Mouse (Mus musculus): Measurements from ENCODE around the gene Tmx4.
"Not testable (repeated sequence)": the region's sequence is repeated elsewhere in the genome, so short reads cannot be mapped to it uniquely, and the experiment has no call there.

The Tmx4 gene

DNA sequence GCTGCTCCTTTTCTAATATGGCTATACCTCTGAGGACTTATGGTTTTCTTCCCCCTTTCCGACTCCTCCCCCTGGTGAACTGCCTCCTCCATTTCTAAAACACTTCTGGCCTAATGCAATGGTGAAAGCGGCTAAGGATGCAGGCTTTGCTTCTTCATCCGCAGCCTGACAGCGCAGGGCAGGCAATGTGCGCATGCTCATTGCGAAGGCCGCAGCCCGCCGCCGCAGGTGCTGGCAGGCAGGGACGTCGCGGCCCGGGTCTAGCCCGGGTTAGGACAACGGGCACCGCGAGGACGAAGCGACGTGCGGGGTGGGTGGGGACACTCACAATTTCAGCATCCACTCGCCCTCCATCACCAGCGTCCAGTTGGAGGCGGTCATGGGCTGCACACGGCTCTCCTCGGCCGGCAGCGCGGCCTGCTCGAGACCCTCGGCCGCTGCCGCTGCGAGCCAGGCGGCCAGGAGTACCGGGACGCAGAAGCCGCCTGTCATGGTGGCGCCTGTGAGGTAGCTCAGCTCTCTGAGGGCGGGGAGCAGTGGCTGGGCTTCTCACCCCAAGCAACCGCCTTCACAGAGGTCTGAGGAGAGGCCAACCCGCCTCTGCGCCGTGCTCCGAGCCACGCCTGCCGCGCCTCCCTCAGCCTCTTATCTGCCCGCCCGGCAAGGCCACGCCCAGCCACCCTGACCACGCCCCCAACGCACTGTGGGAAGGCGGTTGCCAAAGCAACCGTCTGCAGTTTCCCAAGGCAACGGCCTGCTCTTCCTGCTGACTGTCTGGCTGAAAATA is at the start of gene Tmx4:
Gene Tmx4, minus strand, starts transcription at position 632 of the 787 bp plus-strand sequence.
- DNase-seq, result peak; percentile 99

DNA sequence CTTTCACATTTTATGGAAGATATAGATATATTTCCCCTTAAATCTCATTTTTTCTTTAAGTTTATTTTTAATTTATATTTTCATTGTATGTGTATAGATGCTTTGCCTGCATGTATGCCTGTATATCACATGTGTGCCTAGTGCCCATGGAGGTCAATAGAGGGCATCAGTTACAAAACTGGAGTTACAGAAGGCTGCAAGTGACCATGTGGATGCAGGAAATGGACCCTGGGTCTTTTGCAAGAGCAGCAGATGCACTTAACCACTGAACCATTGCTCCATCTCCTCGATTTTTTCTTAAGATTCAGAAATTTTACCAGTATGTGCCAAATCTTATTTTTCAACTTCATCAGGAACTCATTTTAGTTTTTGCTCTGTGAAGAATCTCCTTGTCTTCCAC is 48.2 kb upstream of the Tmx4 start:
- DNase-seq, result no peak

DNA sequence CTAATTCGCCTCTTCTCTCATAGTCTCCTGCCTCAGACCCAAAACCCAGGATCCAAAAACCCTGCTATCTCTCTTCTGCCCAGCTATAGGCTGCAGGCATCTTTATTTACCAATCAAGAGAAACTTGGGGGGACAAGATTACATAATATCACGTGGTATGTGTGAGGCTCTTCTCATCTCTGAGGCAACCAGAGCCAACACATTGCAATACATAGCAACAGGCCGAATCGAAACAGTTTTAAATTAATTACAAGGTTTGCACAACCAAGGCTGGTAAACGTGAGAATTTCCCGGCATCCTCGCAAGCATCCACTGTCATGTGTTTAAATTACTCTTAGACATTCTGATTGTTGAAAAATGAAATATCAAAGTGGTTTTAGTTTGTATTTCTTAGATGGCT is 47.1 kb upstream of the Tmx4 start:
- no peak for DNase-seq

DNA sequence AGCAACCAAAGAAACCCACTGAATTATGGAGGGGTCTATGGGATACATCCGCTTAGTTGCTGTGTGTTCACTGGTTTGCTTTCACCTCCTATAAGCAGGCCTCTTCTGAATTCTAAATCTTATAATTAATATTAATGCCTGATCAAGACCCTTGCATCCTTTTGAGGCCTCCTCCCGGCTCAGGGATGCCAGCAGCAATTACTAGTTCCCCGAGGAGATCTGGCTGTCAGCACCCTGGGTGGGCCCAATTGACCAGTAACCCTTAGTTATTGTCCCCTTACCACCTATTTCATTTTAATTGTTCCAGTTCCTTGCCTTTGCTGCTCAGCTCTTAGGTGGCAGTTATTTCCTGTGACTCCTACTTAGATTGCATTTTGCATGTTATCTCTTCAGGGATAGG is 38.4 kb upstream of the Tmx4 start:
- no peak for DNase-seq

DNA sequence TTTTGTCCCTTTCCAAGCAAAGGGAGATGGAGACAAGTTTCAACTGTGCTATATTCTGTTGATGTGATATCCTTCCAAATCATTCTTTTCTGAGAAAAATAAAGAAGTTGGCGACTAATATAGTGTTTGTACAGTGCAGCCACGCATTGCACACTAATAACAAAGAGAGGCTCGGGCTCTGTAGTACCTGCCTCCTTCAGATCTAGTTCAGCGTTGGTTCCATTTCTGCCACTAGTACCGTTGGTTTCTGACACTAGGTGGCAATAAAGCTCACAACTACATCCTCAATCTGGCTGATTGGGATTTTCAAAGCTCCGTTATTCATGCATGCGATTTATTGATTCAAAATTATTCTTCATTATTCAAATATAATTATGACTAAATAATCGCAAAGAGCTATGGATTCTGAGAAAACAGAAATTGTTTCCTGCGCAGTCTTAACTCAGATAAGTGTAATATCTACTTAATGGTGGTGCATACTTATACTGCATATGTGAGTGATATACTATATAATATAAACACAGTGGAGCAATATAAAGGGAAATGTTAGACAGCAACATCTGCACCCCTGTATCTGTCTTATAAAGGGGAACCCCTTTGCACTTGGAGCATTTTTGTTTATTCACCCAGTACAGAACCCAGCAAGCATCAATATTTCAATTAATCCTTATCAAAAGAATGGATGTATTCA is 37.5 kb upstream of the Tmx4 start:
- DNase-seq, result peak; percentile 37

DNA sequence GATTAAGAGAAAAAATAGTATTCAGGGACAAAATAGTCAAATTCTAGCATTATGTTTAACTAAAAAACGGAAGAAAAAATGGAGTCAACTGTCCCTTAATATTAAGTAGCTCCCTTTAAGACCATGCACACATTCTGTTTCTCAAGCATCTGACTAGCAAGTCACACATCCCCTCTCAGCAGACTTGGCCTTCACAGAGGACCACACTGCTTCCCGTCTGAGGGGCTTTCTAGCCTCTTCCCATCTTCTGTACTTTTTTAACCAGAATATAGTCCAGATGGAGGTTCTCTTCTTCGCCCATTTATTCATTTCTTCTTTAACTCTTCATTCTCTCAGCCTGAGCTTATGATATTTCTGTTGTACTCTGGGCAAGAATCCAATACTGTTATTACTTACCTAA is 35.6 kb upstream of the Tmx4 start:
- DNase-seq, result no peak

DNA sequence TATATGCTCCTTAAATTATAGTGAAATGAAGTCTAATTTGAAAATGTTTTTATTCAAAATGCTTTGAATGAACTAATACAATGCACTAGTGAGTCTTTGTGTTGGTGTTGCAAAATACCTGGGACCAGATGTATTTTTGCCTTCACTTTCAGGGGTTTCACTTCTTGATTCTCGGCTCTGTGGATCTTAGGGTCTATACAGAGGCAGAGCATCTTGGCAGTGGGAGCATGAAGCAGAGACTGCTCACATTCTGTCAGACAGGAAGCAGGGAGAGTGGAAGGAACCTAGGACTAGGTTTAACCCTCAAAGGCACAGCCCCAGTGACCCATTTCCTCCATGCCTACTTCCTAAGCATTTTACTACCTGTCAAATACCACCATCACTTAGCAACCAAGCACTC is 31.5 kb upstream of the Tmx4 start:
- DNase-seq, result no peak

DNA sequence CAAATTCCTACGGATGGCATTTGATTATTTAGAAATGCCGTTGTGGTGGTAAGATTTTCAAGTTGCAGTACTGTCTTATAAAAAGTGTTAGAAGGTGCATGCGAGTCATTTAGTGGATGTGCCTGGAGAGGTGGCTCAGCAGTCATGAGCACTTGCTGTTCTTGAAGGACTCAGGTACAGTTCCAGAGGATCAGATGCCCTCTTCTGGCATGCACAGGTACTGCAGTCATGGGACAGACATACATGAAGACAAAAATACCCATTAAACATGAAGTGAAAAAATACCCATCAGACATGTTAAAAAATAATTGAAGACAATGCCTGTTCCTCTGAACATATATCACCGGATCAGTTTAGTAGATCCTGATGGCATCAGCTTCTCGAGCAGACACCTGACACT is 29.7 kb upstream of the Tmx4 start:
- DNase-seq, result peak; percentile 7

DNA sequence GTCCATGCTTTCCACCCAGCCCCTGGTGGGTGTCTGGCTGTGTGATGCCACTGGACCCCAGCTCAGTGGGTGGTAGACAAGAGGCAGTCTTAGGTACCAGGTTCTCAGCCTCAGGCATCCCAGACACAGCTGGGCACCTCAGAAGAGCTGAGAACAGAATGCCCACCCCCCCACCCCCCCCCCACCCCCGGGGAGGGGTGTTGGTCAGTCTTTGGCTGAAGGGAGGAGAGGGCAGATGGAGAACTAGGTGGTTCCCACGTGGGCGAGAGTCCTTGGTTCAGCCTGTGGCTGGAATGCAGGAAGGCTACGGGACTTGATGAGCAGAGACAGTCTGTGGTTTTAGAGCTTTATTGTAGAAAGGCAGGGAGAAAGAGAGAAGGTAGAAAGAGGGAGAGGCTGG is 12.5 kb upstream of the Tmx4 start:
- no peak for DNase-seq

DNA sequence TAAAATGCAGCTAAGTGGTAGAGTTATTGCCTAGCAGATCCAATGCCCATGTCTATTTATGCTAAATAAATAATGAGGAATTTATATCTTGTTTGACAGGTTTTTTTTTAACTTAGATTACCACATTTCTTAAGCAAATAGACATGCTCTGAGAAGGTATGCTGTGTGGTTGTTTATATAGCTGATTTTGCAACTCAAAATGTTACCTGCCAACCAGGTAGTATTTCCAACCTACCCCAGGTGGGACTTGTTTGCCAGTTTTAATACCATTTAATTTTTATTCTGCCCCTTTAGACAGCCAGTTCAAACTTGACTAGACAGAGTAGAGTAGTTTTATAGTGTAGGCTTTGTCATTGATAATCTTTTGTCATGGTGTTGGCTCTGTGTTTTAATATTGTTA is 10.7 kb upstream of the Tmx4 start:
- DNase-seq, result no peak

DNA sequence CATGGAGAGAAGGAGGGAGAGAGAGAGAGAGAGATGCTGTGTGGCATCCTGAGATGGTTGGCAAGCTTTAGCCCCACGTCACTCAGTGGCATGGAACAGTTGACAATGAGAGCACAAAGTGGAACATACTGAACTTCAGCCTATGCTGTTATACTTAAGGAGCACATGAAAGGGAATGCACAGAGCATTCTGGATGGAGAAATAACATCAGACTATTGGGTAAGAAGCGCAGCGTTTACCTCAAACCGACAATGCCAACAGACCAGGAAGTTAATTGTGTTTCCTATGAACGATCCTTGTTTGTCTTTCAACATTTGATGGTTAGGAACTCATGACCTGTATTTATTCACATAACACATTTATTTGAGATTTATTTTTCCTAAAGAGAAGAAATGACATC is 8.8 kb upstream of the Tmx4 start:
- DNase-seq, result no peak

DNA sequence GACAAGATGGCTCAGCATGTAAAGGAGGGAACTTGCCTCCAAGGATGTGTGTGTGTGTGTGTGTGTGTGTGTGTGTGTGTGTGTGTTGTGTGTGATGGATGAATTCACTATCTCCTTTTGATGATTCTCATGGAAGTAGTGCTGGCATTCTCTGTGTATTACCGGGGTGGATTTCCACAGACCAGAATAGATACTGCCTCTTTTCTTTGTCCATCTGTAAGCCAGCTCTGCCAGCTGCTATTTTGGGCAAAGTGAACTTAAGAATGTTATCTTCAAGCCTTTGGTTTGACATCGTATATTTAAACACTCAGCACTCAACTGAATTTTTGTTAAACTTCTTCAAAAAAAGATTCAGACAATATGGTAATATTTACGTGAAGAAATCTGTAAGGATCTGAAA is 5.1 kb upstream of the Tmx4 start:
- DNase-seq, result no peak

DNA sequence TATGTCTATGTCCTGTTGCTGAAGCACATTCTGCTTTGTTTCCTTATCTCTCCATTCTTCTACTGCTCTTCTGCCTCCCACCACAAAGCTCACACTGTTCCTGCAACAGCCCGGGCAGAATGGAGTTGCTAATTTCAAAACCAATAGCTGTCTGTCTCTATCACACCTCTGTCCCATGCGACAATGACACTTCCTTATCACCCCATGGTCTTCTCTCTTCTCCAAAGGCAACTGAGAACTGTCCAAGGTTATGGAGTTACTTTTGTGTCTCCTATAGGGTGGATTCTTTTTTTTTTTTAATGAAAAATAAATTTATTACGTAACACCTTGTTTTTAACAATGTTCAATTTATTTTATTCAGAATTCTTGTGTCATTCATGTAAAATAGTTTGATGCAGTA is 1.8 kb upstream of the Tmx4 start:
- no peak for DNase-seq

DNA sequence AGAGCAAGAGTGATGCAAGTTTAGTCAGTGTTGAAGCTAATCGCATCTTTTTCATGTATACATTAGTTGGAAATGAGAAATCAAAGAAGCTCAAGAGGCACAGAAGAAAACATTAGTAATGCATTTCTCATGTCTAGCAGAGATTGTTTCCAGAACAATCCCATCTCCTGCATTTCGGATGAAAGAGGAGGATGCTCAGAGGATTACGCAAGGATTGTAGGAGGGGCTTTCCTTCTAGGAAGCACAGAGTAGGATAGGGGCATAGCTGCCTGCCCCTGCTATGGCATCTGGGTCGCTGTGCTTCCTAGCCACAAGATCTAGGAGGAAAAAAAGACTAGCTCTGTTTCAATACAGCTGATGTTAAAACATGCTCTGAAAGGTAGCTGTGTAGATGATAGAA is 1.2 kb upstream of the Tmx4 start:
- no peak for DNase-seq

DNA sequence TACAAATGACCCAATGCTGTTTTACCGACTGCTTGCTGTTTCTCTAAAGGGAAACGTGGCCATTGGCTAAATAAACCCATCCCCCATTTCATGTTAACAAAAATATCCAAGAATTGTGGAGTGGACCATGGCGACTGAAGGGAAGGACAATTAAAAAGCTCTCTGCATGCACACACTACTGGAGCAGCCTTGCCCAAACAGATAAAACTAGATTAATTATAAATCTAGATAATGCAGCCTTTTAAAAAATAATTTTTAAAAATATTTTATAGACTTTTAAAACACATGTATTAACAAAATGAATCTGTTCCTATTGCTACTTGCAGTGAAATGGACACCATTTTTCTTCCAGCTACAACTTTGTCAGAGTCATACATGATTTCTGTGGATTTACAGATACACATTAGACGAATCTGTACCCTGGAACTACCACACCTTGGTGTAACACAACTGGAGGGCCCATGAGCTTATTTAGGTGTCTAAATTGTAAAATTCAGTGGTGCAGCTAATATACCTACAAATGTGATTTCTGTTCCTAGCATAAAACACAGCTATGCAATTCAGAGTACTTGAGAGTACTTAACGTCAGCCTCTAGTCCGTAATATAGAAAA is 462 bp upstream of the Tmx4 start:
- no peak for DNase-seq

DNA sequence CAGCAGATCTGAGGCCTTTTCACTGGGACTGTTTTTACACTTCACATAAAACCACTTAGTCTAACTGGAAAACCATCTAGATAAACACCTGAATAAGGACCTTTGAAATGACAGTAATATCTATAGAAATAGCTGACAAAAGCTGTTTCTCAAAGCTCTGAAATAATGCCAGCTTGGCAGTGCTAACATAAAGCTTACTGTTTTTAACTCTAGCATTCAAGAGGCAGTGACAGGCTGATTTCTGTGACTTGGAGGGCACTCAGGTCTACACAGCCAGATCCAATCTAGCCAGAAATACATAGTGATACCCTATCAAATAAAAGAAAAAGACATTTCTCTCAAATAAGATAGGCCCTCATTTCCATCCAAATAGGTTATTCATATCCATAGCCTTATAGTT is 1.6 kb downstream of the Tmx4 start:
- DNase-seq, result peak; percentile 24

DNA sequence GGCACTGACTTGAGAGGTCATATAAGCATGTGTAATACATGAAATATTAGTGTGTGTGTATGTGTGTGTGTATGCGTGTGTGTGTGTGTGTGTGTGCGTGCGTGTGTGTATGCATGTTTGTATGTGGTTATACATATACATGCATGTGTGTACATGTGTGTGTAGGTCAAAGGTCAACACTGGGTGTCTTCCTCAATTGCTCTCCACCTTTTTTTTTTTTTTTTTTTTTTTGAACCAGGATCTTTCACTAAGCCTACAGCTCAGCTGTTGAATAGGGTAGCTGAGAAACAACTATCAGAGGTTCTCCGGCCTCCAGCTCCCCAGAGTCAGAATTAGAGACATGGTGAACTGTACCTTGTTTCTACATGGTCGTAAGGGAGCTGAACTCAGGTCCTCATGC is 2.6 kb downstream of the Tmx4 start:
- DNase-seq, result no peak

DNA sequence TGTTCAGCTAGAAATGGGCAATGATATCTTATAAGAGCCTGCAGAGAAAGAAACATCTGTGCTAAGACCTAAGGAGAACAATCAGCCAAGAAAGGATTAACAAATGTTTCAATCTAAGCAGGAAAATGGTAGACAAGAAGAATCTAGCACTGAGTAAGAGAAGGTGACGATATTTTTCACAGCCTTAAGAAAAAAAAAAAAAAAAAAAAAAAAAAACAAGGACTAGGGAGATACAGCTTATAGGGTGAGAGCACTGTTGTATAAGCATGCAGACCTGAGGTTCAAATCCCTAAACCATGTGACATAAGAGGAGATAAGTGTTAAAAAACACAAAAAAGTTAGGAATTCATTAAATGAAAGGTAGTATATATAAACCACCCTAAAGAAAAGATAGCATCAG is 3.5 kb downstream of the Tmx4 start:
- no peak for DNase-seq

DNA sequence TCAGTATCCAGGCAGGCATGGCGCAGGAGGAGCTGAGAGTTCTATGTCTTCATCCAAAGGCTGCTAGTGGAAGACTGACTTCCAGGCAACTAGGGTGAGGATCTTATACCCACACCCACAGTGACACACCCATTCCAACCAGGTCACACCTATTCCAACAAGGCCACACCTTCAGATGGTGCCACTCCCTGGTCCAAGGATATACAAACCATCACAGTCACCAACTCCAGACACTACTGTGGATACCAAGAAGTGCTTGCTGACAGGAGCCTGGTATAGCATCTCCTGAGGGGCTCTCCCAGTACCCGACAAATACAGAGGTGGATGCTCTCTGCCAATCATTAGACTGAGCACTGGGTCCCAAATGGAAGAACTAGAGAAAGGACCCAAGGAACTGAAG is 15.4 kb downstream of the Tmx4 start:
- DNase-seq, result not testable (repeated sequence)

DNA sequence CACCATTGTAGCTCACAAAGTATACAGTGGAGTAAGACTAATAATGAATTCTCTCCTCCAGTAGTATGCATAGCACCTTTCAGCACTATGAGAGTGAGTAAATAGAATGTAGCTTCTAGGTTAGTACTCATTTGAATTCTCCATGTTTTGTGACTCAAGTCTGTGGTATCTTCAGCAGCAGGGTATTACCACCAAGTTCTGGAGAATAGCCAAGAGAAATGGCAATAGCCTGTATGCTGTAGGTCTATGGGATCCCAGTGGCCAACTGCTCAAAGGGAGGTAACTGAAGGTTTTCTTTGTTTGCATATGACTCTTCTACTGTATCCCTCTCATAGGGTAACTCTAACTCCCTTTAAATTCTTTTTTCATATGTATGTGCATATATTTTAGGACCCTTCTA is 39.0 kb downstream of the Tmx4 start:
- no peak for DNase-seq

DNA sequence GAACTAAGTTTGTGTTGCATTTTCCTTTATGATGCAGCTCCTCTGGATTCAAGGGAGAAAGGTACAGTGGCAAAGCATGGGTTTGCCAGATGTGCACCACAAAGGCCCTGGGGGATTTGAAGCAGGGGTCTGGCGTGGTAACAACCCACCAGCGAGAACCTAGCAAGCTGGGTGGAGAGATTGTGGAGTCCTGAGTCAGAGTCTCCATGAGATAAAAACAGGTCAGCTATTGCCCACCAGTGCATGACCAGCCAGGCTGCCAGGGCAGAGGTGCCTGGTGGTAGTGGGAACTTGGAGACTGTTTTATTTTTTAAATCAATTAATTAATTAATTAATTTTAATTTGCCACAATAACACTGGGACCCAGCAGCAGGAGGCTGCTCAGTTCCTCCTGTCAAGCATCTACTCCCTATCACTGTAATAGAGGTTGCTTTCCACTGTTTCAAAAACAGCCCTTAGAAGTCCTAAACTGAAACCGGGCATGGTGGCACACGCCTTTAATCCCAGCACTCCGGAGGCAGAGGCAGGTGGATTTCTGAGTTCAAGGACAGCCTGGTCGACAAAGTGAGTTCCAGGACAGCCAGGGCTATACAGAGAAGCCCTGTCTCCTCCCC is 52.8 kb downstream of the Tmx4 start:
- no peak for DNase-seq

DNA sequence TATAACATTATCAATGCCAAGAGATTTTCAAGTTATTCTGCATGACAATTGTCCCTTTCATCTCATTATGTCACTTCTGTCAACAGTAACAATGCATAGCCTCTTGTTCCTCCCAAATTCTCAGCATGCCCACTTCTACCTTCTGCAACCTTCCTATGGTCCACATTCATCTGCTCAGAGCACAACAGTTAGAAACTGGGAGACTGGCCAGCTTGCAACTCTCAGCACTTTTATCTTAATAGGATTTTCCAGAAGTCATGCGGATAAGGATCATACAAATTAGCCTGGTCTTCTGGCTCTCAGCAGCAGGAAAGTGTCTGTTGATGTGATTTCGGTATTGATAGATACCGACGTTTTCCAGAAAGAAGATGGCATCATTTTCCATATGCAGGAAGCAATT is 58.7 kb downstream of the Tmx4 start:
- DNase-seq, result no peak

DNA sequence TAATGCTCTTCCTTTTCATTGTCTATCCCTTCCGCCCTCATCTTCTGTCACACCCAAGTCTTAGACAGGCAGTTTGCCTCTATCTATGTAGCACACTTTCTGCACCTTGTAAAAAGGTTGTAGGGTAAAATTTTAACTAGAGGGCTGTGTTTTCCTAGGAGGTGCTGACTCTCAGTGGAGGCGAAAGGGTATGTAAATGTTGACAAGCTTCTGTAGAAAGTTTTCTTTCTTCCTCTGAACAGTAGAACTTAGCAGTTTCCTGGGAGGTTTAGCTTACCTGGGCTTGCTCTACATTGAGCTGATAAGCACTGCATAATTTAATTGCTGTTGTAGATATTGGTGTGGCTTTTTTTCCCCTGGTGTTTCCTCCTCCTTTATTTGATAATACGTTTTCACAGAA is 84.5 kb downstream of the Tmx4 start:
- no peak for DNase-seq

DNA sequence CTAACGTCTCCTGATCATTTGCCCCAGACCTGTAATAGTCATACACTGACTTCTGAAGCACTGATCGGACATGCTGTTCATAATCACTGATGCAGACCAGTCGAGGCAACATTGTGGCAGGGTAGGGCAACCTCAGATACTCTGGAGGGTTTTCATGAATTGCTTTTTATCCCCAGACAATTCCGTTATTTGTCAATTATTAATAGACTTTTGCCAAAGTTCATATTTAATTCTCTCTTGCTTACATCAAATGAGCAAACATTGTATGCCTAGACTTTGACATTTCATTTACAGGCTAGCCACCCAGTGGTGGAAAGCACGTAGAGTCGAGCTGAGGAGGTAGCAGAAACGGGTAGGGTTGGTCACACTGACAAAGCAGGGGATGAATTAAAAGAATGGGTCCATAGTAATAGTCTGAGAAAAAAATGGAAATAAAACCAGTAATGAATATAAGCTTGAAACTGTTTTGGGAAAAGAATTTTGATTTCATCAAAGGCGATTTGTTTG is 89.7 kb downstream of the Tmx4 start, which contains the start of gene Hao1:
Gene Hao1, minus strand, starts transcription at position 148 of the 507 bp plus-strand sequence.
- DNase-seq, result no peak

All from cerebellum, adult 8-10 months (tissue).